Mouse (Mus musculus): ENCODE measurements around the gene Jam2. TPM values are rescaled to one million over a fixed set of nuclear protein-coding genes. Genes with fewer than 3 reads are reported as not detected.
A peak's percentile ranks its signal among the peaks of the same experiment; 100 is the strongest.

Gene Jam2
- under 1 TPM; 0.19 to 0.43 TPM for polyA plus RNA-seq (2017; shearing (Covaris generic))

GRCm38 (mm10) chr16:84774003-84774703 is at the start of gene Jam2:
Jam2 (plus strand) TSS chr16:84774123.
- ATAC-seq: peak; percentile 58

- peak; percentile 9 for ATAC-seq
These were observed 39.1 kb upstream of the Jam2 start for GRCm38 (mm10) chr16:84734806-84735165.

- ATAC-seq: peak; percentile 96
These were observed 38.5 kb upstream of the Jam2 start, which contains the start of gene Mrpl39 for GRCm38 (mm10) chr16:84735166-84736105. Mrpl39 (minus strand) TSS chr16:84735742.

GRCm38 (mm10) chr16:84737358-84737757 is 36.6 kb upstream of the Jam2 start:
- ATAC-seq: no peak

GRCm38 (mm10) chr16:84744703-84745490 is 29.0 kb upstream of the Jam2 start:
- no peak for ATAC-seq

- ATAC-seq: no peak
These were observed 28.1 kb upstream of the Jam2 start for GRCm38 (mm10) chr16:84745721-84746306.

GRCm38 (mm10) chr16:84767956-84768355 is 6.0 kb upstream of the Jam2 start:
- ATAC-seq: no peak

GRCm38 (mm10) chr16:84769182-84769581 is 4.7 kb upstream of the Jam2 start:
- no peak for ATAC-seq

GRCm38 (mm10) chr16:84769619-84770464 is 4.1 kb upstream of the Jam2 start:
- ATAC-seq: no peak

- no peak for ATAC-seq
These were observed 3.0 kb upstream of the Jam2 start for GRCm38 (mm10) chr16:84770891-84771290.

GRCm38 (mm10) chr16:84771461-84771860 is 2.5 kb upstream of the Jam2 start:
- no peak for ATAC-seq

GRCm38 (mm10) chr16:84772496-84773267 is 1.2 kb upstream of the Jam2 start:
- ATAC-seq: no peak

- no peak for ATAC-seq
These were observed 558 bp upstream of the Jam2 start for GRCm38 (mm10) chr16:84773268-84773861.

GRCm38 (mm10) chr16:84774761-84775231 is 873 bp downstream of the Jam2 start:
- peak; percentile 48 for ATAC-seq

GRCm38 (mm10) chr16:84775356-84775755 is 1.4 kb downstream of the Jam2 start:
- ATAC-seq: no peak

- no peak for ATAC-seq
These were observed 2.3 kb downstream of the Jam2 start for GRCm38 (mm10) chr16:84776089-84776784.

GRCm38 (mm10) chr16:84778431-84778830 is 4.5 kb downstream of the Jam2 start:
- ATAC-seq: no peak

- ATAC-seq: no peak
These were observed 5.1 kb downstream of the Jam2 start for GRCm38 (mm10) chr16:84778861-84779630.

GRCm38 (mm10) chr16:84779718-84780117 is 5.8 kb downstream of the Jam2 start:
- ATAC-seq: no peak

Measured in CD4-positive, CD25-positive, alpha-beta regulatory T cell, adult 4 months (primary cell).